Mouse (Mus musculus) c-Kit-positive CD71-positive TER-119-negative erythroid progenitor cells, embryonic 14.5 days (primary cell): ENCODE data around the gene Pou4f2.
A peak's percentile ranks its signal among the peaks of the same experiment; 100 is the strongest.

Source experiments
- DNase-seq: peaks from one replicate; pipeline ENCODE4 v3.0.0-alpha.2; 2013; ENCODE audit warnings: low read depth

The Pou4f2 gene

DNA sequence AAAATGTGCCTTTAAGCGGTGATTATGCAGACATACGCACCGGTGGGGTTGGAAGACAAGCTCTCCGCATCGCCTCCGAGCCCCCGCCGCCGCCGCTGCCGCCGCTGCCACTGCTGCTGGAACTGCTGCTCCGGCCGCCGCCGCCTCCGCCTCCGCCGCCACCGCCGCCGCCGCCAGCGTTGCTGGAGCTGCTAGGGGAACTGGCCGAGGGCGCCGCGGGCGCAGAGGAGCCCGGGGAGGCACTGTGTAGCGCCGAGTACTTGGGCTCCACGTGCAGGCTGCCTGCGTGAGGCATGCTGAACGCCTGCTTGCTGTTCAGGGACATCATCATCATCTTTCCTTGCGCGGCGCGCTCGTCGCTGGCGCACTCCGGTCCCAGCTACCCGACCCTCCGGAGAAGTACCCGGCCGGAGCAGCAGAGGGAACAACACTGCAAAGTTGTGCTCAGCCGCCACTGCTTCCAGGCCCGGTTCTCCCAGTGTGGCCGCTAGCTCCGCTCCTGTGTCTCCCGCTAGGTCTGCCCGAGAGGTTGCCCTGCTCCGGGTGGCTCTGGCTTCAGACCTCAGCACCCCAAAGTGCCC, at the start of gene Pou4f2:
Gene Pou4f2 (minus strand): TSS at position 575 of the 581 bp plus-strand sequence.
- DNase-seq: no peak

DNA sequence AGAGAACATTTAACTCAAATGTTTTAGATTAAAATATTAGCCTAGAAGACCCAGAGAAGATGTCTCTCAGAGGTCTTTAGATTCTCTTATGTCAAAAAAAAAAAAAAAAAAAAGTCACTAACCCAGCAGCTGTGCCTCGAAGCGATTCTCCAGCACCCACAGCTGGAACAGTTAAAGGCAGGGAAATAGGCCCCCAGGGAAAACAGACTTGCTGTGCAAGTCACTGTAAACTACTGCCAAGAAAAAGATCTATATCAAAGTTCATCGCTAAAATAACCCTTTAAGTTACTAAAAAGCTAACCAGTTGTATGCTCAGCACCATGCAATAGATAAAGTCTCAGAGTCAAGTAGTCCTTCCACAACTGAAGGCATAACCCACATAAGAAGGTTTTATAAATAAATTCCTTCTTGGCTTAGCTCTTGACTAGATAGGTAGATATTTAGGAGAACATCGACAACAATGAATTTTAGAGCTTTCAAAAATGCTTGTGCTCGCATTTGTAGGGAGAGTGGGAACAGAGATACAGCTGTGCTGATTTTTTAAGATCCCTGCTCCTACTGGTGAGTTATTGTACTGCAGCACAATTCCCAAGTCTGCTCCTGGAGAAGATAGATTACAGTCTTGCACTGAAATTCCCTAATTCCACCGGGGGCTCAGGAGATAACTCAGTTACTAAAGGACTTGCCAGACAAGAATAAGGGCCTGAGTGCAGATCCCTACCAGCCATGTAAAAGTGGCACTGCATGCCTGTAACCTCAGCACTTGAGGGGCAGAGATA, 40.8 kb upstream of the Pou4f2 start:
- DNase-seq: no peak

DNA sequence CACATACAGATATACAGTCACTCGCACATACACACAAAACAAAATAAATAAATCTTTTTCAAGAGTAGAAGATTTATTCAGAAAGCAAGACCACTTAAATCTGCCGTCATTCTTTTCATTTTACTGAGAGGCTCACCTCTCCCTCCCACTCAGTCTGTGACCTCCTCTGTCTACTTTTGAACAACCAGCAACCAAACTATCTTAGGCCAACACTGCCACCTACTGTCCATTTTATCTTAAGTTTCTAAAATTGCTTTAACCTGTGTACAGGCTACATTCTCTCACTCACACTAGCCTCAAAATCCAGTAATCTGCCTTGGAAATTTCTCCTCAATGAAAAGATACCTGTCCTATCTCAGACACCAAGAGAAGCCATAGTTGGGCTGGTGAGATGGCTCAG, 31.4 kb upstream of the Pou4f2 start:
- DNase-seq: peak; percentile 1

DNA sequence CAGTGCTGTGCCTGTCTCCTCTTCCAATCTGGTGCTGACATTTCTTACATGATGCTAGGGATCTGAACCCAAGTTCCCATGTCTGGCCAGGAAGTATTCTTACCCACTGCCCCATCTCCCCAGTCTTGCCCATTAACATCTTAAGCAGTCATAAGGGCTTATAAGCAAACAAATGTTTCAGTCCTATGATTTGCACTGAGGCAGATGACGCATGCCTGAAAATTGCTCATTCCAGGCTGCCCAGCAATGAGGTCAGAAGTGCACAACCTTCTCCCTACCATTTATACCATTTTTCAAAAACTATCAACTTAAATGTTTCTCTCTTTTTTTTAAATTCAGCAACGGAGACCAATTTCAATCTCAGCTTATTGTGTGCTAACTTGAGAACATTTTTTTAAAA, 27.5 kb upstream of the Pou4f2 start:
- DNase-seq: no peak

DNA sequence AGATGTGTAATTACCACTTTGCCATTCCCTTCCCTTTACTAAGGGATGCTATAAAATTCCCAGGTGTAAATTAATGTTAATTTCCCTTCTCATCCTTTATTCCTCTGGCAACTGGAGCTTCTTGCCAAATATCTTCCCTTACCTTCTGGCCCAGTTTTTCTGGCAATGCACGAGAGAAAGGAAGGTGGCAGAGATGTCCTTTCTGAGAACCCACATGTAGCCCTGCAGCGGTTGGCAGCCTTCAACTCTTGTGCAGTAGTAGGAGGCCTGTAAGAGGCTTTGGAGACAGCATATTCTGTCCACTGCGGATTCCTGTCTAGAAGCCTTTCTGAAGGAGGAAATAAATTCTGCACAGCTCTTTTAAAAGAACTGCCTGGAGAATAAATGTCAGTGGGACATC, 20.0 kb upstream of the Pou4f2 start:
- no peak for DNase-seq

- DNase-seq: no peak
Observed at GRCm38 (mm10) chr8:78442781-78443180, 6.3 kb upstream of the Pou4f2 start.

GRCm38 (mm10) chr8:78438121-78438520, 1.7 kb upstream of the Pou4f2 start:
- DNase-seq: no peak

- DNase-seq: no peak
Observed at GRCm38 (mm10) chr8:78437140-78438045, 948 bp upstream of the Pou4f2 start.

DNA sequence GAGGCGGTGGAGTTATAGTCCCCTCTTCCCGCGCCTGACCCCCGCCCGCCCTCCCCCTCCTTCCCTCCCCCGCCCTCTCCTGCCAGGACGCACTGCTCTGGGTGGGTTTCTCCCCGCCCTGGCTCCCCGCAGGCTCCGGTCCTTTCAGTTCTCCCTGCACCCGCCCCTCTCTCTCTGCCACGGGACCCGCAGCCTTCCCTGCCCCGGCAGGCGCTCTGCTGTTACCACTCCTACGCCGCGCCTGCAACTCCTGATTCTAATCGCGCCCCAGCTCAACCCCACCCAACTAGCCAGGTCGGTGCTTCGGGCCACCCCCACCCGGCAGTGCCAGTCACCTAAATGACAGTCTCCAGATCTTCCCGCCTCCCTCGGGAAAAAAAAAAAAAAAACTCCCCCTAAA, 216 bp upstream of the Pou4f2 start:
- DNase-seq: no peak

DNA sequence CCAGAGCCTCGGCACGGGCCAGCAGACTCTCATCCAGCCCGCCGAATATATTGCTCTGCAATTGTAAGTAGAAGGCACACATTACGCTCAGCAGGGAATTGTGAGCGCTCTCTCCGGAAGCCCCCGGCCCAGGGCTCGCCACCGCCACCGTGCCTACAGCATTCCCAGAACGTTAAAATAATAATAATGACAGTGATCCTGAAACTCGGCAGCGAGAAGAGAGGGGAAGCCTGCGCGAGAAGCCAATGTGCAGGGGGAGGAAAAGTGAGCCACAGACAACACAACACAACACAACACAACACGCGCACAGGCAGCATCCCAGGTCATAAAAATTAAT, 853 bp downstream of the Pou4f2 start:
- no peak for DNase-seq

- no peak for DNase-seq
Observed at GRCm38 (mm10) chr8:78434823-78435623, 1.4 kb downstream of the Pou4f2 start.

- no peak for DNase-seq
Observed at GRCm38 (mm10) chr8:78434340-78434739, 2.1 kb downstream of the Pou4f2 start.

DNA sequence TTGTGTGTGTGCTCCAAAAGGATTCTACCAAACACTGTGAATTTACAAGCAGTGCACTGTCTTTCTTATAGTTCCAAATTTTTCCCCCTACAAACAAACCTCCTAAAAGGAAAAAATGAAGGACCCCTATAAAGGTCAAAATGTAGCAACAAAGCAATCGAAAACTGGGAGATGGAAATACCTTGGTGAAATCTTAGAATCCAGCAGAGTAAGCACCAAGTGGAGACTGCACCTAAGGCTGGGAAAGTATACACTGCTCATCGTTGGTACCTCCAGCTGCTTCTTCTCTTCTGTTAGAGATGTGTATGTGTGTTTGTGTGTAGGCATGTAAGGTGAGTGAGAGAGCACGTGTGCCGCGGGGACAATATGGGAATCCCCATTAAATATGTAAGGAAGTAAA, 3.1 kb downstream of the Pou4f2 start:
- no peak for DNase-seq

DNA sequence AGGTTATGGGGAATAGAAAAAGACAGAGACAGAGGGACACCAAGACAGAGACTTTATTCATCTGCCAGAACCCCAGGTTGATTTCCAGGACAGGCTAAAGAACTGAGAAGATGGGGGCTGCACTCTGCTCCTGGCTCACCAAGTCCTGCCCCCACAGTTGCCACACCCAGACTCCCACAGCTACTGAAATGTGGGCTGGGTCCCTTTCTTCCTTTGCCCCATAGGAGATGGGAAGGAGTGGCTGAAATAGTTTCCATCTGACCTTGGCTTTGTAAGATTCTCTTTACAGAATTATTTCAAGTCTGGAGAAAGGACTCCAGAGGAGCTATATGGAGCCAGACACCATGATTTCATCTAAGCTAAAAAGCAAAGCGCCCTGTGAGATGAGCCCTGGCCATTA, 4.0 kb downstream of the Pou4f2 start:
- no peak for DNase-seq

- peak; percentile 17 for DNase-seq
Observed at GRCm38 (mm10) chr8:78431356-78431755, 5.1 kb downstream of the Pou4f2 start.

DNA sequence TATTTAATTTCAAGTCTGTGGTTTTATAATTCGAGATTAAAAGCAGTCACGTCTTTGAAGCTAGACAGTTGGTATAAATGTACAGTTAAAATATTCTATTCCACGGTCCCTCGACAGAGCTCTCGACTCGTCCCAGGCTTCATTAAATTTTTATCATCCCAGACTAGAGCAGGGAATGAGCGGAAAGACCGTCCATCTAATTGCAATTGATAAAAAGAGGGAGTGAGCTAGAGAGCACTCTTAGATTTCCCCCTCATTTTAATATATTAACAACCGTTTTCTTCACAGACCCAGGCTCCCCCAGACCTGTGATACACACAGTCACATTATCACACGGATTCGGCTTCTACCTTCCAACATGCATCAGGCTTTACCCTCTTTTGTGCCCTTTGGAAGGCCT, 8.3 kb downstream of the Pou4f2 start:
- DNase-seq: no peak

DNA sequence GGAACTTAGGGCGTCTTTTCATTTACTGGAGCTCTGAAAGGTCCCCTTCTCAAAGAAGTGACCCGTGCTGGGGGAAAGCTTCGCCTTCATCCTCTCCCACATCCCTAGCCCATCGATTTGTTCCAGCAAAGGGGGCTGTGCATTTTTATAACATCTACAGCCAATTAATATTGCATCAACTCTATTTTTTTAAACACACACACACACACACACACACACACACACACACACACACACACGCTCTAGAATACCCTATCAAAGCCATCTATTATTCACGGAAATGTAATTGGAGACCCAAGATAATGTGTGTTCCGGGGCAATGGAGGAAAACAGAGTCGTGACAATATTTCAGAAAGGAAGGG, 8.7 kb downstream of the Pou4f2 start:
- DNase-seq: no peak

DNA sequence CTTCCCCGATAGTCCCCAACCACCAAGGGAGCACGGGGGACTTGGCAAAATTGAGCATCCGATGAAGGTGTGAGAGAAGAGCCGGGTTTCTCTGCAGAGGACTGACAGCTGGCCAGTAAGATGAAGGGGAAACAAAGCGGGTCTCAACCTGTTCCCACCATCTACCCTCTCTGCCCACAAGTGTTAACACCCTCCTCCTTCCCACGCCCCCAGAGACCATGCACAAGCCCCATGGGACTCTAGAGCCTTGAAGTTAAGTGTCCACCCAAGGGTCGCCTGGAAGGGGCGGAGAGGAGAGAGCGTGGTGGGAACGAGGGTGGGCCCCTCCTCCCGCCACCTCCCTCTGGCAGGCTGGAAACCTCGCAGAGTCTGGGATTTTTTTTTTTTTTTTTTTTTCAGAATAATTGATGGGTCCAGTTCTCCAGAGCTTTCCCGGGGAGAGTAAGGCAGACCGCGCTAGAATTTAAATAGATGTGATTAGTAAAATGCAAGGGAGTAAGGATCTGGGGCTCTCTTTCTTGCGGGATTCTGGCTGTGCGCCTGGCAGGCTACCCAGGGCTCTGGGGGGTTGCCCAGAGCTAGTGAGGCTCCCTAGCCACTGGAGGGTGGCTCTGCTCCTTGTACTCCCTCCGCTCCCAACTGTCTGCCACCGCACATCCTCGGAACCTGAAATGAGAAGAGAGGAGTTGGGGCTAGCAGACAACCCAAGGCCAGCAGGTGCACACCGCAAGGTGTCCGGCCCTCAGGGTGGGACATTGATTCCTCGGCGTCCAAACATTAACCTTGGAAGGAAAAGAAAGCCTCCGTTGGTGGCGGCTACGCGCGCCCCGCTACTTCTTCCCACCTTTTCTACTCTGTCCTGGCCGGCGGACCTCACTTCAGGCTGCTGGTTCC, 9.3 kb downstream of the Pou4f2 start:
- no peak for DNase-seq

- DNase-seq: no peak
Observed at GRCm38 (mm10) chr8:78426455-78426854, 10.0 kb downstream of the Pou4f2 start.

- DNase-seq: no peak
Observed at GRCm38 (mm10) chr8:78423937-78424336, 12.5 kb downstream of the Pou4f2 start.

GRCm38 (mm10) chr8:78420101-78420503, 16.3 kb downstream of the Pou4f2 start:
- DNase-seq: no peak
